ENCODE assay signal across 7 mouse cellular contexts in genomic region chr17:6399281-6400096, GRCm38 (mm10). TPM values are rescaled to one million over a fixed set of nuclear protein-coding genes. Genes with fewer than 3 reads are reported as not detected.
DNase-seq lines count a peak whose midpoint lies in the region; ATAC-seq and TF ChIP-seq lines count a peak whose summit lies in the region.
"Not testable (repeated sequence)": the region's sequence is repeated elsewhere in the genome, so short reads cannot be mapped to it uniquely, and the experiment has no call there.

No protein-coding gene starts in this region.

- not testable (repeated sequence) for H3K4me3 ChIP-seq in forebrain, embryonic 13.5 days; heart, postnatal 0 days (ENCODE audit: low read depth, low read length); kidney, embryonic 14.5 days (ENCODE audit: low read length); liver, postnatal 0 days (ENCODE audit: low read depth, low read length); midbrain, embryonic 15.5 days

- not testable (repeated sequence) for TF ChIP-seq EP300 in heart, postnatal 0 days (IDR thresholded peaks at IDR 0.05; ENCODE audit: low read depth); liver, postnatal 0 days (IDR thresholded peaks at IDR 0.05; ENCODE audit: low read depth)

- not testable (repeated sequence) for H3K9me3 ChIP-seq in forebrain, embryonic 13.5 days (replicated peaks); heart, postnatal 0 days (replicated peaks; ENCODE audit: control insufficient read depth, low read length); kidney, embryonic 14.5 days (ENCODE audit: control insufficient read depth, low read length); liver, postnatal 0 days (ENCODE audit: low read length); midbrain, embryonic 15.5 days

- peak; percentile 90 for ATAC-seq in forebrain, embryonic 13.5 days
- peak; percentile 71 for ATAC-seq in heart, postnatal 0 days (ENCODE audit: insufficient read depth, low read depth)
- ATAC-seq in kidney, embryonic 14.5 days (ENCODE audit: low FRiP score, low TSS enrichment) = peak; percentile 58; the same call in 1 of the 2 replicates
- peak; percentile 41 for ATAC-seq in liver, postnatal 0 days
- ATAC-seq in midbrain, embryonic 15.5 days (replicated peaks) = peak; percentile 92

- peak overlapping the region; percentile 88 for H3K27ac ChIP-seq in forebrain, embryonic 13.5 days
- peak overlapping the region; percentile 25; the same call in 1 of the 2 replicates for H3K27ac ChIP-seq in heart, postnatal 0 days (ENCODE audit: low read depth)
- H3K27ac ChIP-seq in kidney, embryonic 14.5 days (ENCODE audit: low read depth, low read length); liver, postnatal 0 days (ENCODE audit: low read depth): not testable (repeated sequence)
- H3K27ac ChIP-seq in midbrain, embryonic 15.5 days = peak overlapping the region; percentile 78

- not testable (repeated sequence) for H3K9ac ChIP-seq in forebrain, embryonic 13.5 days; heart, postnatal 0 days (replicated peaks; ENCODE audit: low read depth, low read length); kidney, embryonic 14.5 days (ENCODE audit: low read depth, low read length); liver, postnatal 0 days (replicated peaks); midbrain, embryonic 15.5 days

- H3K4me2 ChIP-seq in forebrain, embryonic 13.5 days = peak overlapping the region; percentile 11; the same call in 1 of the 2 replicates
- H3K4me2 ChIP-seq in heart, postnatal 0 days (ENCODE audit: low read depth, low read length); kidney, embryonic 14.5 days (replicated peaks; ENCODE audit: low read depth, low read length); liver, postnatal 0 days (ENCODE audit: low read depth, low read length); midbrain, embryonic 15.5 days: not testable (repeated sequence)

- peak; percentile 42 to 60 for DNase-seq in cerebellum, postnatal 4 days (ENCODE audit: low spot score in 2 of 2)
- not testable (repeated sequence) for DNase-seq in heart, postnatal 0 days (ENCODE audit: low spot score)
- peak; percentile 12 for DNase-seq in liver, postnatal 0 days
- peak; percentile 22 for DNase-seq in right cerebral cortex, postnatal 14 days

- H3K4me1 ChIP-seq in forebrain, embryonic 13.5 days = peaks cover 11% of the 10 kb centered on the region
- not testable (repeated sequence) for H3K4me1 ChIP-seq in heart, postnatal 0 days (ENCODE audit: control insufficient read depth, insufficient read depth); kidney, embryonic 14.5 days (ENCODE audit: control insufficient read depth, insufficient read depth, low read length); liver, postnatal 0 days (ENCODE audit: insufficient read depth); midbrain, embryonic 15.5 days

- WGBS in forebrain, embryonic 13.5 days = 32% methylated on average over 9 of the region's 13 CpGs
- 30% methylated on average over 6 of the region's 13 CpGs for WGBS in heart, postnatal 0 days
- 37% methylated on average over 6 of the region's 13 CpGs for WGBS in kidney, embryonic 14.5 days
- WGBS in liver, postnatal 0 days (ENCODE audit: insufficient replicate concordance) = 53% methylated on average over 6 of the region's 13 CpGs
- 16% methylated on average over 9 of the region's 13 CpGs for WGBS in midbrain, embryonic 15.5 days

- not testable (repeated sequence) for TF ChIP-seq CTCF in heart, postnatal 0 days (IDR thresholded peaks at IDR 0.05; ENCODE audit: low read depth); liver, postnatal 0 days (IDR thresholded peaks at IDR 0.05; ENCODE audit: low read depth)

- not testable (repeated sequence) for H3K27me3 ChIP-seq in forebrain, embryonic 13.5 days; heart, postnatal 0 days (ENCODE audit: control insufficient read depth, insufficient read depth, low read length); kidney, embryonic 14.5 days (ENCODE audit: control insufficient read depth, insufficient read depth, low read length); liver, postnatal 0 days (ENCODE audit: insufficient read depth, low read length); midbrain, embryonic 15.5 days (replicated peaks)

- H3K36me3 ChIP-seq in forebrain, embryonic 13.5 days (ENCODE audit: poor library complexity, severe bottlenecking); heart, postnatal 0 days (replicated peaks; ENCODE audit: control insufficient read depth, insufficient read depth, low read length); kidney, embryonic 14.5 days (ENCODE audit: control insufficient read depth, insufficient read depth, low read length); liver, postnatal 0 days (replicated peaks; ENCODE audit: insufficient read depth, low read length); midbrain, embryonic 15.5 days (replicated peaks): not testable (repeated sequence)

RNA-seq across cellular contexts. Expression of gene Dynlt1b, which starts 30.4 kb away (rescaled TPM):
- 931 and 992 TPM in 2 replicates for polyA plus RNA-seq in forebrain, embryonic 13.5 days (2015; fragmentation: Nextera tagmentation; extraction: Ambion mirVana)
- total RNA-seq in heart, postnatal 0 days (2014; rRNA removed; ENCODE audit: low replicate concordance) = 214 and 264 TPM in 2 replicates
- 558 and 559 TPM in 2 replicates for polyA plus RNA-seq in heart, postnatal 0 days (2015; fragmentation: Nextera tagmentation; extraction: Ambion mirVana)
- 506 and 609 TPM in 2 replicates for polyA plus RNA-seq in kidney, embryonic 14.5 days (2014; fragmentation: Nextera tagmentation; extraction: Ambion mirVana)
- polyA plus RNA-seq in liver, postnatal 0 days (2015; fragmentation: Nextera tagmentation; extraction: Ambion mirVana) = 164 and 165 TPM in 2 replicates
- 1,067 and 1,101 TPM in 2 replicates for polyA plus RNA-seq in midbrain, embryonic 15.5 days (2015; fragmentation: Nextera tagmentation; extraction: Ambion mirVana)

Comparison
In these comparisons a context has a peak if more than half of its experiments do, and no peak if none do; other contexts are left out.
1. ATAC-seq: peak in every context shown above with its lines; median percentile 92 in midbrain, embryonic 15.5 days; 90 in forebrain, embryonic 13.5 days; 71 in heart, postnatal 0 days; 58 in kidney, embryonic 14.5 days; 41 in liver, postnatal 0 days.